Mouse (Mus musculus): ENCODE results near the gene Cog4. TPM values are rescaled to one million over a fixed set of nuclear protein-coding genes. Genes with fewer than 3 reads are reported as not detected.
A peak's percentile ranks its signal among the peaks of the same experiment; 100 is the strongest.

Gene Cog4
- 3.6 and 8.1 TPM in 2 replicates for total RNA-seq (2015; ENCODE audit: low replicate concordance)
- 25.8 and 42.4 TPM in 2 replicates for total RNA-seq (2017; ENCODE audit: low replicate concordance)

DNA sequence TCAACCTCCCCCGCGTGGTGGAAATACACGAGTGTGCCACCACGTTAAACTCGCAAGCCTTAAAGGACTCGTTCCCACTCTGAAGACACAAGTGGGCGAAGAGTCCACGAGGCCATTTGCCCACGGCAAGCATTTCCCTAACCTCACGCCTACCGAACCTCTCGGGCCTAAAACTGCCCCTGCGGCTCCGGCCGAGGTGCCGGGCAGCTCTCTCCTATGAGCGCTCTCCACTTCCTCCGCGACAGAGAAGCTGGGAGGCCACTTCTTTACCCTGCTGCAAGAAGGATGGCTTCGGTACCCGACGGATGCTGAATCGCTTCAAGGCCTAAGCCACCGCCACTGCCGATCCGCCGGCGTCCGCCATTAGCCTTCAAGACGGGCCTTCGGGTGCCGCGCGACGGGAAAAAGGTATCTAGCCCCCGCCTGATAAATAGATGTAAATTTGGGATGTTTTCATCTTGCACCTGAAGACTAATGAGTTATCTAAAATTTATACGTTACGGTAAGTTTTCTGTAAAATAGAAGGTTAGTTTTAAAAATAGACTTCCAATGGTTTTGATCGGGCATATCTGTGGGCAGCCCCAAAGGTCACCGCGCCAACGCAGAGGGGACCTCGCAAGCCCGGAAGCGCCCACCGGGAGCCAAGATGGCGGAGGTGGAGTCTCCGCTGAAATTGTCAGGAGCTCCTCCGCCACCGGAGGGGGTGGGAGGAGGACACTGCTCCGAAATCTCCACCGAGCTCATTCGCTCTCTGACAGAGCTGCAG, at the start of gene Cog4, which contains the start of gene Sf3b3:
TSS of gene Cog4 (plus strand) at position 196 of the 766 bp plus-strand sequence.
TSS of gene Sf3b3 (minus strand) at position 383 of the 766 bp plus-strand sequence.
- peak; percentile 94 for ATAC-seq (replicated peaks; ENCODE audit: low FRiP score, poor library complexity, severe bottlenecking)

DNA sequence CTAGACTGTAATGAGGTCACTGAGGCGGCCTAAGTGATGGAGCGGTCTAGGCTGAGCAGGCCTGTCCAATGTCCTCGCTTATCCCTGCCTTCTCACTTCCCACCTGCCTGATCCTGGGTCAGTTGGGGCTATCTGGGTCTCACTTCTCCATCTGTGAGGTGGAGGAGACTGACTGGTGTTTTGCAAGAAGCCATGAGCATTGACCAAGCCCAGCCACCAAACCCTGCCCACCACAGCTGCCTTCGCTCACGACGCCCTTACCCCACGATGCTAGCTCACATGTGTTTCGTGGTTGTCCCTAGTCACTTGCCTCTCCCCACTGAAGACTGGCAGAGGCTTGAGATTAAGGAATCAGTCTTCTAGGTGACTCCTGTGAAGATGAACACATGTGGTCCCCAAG, 49.3 kb upstream of the Cog4 start:
- no peak for ATAC-seq (replicated peaks; ENCODE audit: low FRiP score, poor library complexity, severe bottlenecking)

DNA sequence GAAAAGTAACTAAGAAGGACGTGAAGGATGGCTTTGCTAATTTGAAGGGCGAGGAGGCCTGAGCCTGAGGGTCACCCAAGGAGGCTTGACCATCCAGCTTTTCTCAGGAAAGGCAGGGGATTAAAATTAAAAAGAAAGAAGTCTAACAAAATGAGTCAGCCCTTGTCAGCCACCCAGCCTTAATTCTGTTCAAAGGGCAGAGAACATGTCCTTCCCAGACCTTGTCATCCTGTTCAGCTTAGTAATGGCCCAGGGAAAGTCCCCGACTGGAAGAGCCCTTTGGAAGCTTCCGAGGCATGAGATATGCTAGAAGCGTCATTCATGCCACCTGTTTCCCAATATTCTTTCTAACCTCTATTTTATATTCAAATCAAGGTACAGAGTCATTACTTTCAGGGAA, 43.4 kb upstream of the Cog4 start:
- no peak for ATAC-seq (replicated peaks; ENCODE audit: low FRiP score, poor library complexity, severe bottlenecking)

DNA sequence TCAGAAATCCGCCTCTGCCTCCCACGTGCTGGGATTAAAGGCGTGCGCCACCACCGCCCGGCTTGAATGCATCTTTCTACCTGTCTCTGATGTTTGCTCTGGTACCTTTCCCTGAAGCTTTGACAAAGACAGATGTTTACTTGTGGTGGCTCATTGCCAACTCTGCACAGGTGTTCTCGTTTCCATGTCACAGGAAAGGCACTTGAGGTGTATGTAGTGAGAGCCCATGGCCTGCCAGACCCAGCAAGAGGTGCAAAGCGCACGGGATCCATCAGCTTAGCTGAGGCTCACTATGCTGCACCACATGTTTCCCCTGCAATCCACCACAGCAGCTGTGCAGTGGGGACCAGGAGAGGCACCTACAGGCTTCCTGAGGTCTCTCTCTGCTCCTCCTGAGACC, 42.5 kb upstream of the Cog4 start:
- no peak for ATAC-seq (replicated peaks; ENCODE audit: low FRiP score, poor library complexity, severe bottlenecking)

DNA sequence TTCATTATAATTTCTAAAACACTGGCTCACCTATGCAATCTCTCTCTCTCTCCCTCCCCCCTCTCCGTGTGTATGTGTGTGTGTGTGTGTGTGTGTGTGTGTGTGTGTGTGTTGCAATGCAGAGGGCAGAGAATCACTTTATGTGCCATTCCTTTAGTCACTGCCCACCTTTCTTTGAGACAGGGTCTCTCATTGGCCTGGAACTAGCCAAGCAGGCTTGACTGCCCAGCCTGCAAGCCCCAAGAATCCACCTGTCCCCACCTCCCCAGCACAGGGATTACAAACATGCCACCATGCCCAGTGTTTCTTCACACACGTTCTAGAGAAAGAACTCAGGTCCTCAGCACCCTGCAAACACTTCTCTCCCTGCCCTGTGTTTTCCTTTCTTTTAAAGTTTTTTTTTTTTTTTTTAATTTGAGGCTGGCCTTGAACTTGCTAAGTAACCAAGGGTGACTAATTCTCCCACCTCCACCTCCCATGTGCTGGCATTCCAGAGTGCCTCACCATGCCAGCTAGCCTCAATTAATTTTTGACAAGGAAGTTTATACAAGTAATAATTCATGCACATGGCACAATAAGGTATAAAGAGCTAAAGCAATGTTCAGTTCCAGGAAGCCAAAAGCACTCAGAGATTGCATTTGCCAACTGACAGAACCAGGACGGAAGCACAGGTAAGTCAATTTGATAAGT, 41.4 kb upstream of the Cog4 start:
- no peak for ATAC-seq (replicated peaks; ENCODE audit: low FRiP score, poor library complexity, severe bottlenecking)

DNA sequence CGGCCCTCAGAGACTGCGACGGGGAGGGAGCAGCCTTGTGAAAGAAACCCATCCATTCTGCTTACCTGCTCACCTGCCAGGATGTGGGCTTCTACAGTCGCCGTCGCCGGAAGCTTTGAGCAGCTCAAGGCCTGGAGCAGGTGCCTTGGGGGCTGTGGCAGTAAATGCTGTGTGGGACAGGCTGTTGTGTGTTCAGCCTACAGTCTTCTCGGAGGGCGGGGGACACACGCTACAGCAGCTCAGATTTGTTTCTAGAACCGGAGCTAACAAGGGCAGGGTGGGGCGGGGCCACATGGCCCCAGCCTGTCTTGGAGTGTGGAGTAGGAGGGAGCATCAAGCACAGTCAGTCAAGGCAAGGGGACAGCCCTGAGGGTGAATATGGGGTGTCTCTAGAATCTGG, 40.7 kb upstream of the Cog4 start, which contains the start of gene Il34:
TSS of gene Il34 (minus strand) at position 256 of the 400 bp plus-strand sequence.
- no peak for ATAC-seq (replicated peaks; ENCODE audit: low FRiP score, poor library complexity, severe bottlenecking)

DNA sequence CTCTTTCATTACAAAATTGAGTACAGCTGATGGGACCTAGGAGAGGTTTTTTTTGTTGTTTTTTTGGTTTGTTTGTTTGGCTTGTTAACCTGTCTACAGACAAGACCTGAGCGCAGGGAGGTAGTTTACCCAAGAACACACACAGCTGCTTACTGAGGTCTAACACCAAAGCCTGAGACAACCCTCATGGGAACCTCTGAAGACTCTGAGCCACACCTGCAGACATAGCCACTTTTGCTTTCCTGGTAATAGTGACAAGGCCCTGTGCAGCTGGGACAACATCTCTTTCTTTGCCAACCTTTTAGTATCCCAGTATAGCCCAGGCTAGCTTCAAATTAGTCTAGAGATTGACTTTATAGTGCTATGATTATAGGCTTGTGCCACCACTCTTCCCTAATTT, 40.3 kb upstream of the Cog4 start:
- no peak for ATAC-seq (replicated peaks; ENCODE audit: low FRiP score, poor library complexity, severe bottlenecking)

DNA sequence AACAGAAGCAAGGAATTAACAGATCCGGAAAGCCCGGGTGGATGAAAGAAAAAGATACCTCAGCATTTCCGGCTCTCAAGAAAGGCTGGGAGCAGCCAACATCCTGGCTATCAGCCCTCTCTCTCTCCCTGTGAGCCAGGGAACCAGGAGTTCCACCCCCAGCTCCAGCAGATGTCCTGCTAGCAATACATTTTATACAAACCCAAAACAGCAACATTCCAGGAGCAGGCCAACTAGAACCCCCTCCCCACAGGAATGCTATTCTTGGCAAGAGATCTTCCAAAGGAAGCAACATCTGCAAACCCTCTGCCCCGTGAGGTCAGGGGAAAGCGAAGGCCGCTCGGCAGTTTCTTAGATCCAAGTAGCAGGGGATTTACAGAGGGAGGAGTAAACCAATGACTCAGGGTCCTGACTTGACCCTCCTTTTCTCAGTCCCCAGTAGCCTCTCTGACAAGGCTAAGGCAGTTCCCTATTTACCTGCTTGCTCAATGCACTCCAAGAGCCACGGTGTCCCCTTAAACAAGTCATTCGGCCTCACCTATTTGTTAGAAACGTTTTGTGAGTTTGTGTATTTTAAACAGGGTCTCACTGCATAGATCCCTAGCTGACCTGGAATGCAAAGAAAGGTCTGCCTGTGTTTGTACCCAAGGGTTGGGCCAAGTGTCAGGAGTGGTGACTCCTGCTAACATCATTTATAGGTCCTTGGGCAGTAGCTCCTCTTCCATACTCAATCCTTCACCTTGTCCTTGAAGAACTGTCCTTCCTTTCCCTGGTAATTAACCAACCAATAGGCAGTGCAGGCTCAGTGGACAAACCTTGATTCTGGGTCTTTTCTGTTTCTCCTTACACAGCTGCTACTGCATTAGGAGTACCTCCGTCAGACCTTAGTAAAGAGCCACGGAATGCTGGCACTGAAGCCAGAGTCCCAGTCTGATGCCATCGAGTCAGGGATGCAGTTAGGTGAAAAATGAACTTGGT, 37.6 kb upstream of the Cog4 start:
- ATAC-seq (replicated peaks; ENCODE audit: low FRiP score, poor library complexity, severe bottlenecking): no peak

DNA sequence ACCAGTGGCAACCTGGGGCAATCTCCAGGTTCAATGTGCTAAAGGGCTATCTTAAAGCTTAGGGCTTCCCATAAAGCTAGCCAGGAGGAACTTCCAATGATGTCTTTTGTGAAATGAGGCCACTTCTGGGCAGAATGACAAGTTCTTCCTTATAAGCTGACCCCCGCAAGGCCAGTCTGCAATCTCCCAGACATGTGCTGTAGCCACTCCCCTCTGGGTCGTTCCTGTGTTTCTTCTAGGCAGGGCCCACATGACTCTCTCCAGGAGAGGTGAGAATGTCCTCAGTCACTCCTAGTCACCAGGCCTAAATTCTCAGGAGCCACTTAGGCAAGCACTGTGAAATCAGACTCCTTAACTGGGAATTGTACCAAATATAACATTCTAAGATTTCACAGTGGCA, 36.6 kb upstream of the Cog4 start:
- ATAC-seq (replicated peaks; ENCODE audit: low FRiP score, poor library complexity, severe bottlenecking): no peak

DNA sequence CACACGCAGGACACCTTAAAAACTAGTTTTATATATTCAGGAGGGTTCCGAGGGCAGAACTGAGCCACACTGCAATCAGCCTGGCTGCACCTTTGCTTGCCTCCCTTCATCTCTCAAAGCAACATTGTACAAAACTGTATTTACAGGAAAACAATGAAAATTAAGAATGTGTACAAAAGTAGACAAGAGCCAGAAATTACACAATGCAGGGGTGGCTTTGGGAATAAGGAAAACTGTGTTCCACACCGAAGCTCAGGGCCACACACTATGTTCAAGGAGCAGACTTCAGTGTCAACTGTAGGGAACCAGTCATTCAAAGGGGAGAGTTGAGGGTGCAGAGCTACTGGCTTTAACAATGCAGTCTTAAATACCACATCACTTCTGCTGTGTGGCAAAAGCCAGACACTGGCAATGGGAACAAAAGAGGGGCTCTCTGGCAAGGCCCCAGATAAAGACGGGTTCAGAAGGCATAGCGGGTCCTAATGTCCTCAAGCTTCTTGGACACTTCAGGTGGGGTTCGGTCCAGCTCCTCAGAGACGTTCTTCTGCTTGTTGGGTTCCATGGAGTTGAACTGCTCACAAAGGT, 35.8 kb upstream of the Cog4 start:
- ATAC-seq (replicated peaks; ENCODE audit: low FRiP score, poor library complexity, severe bottlenecking): no peak

DNA sequence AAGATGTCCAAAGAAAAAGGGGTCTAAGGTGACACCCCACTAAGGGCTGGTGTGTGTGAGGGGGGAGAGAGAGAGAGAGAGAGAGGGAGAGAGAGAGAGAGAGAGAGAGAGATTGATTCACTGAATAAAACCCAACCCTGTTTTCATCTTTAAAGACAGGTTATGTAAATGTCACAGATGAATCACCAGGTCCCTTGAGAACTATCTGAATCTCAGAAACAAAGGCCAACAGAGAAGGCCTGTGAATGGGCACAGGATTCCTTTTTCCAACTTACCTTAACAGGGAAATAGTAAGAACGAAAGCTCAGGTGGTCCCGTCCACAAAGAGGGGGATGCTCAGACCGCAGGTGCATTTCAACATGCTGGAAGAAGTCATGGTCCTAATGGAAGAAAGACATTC, 35.3 kb upstream of the Cog4 start:
- ATAC-seq (replicated peaks; ENCODE audit: low FRiP score, poor library complexity, severe bottlenecking): no peak

DNA sequence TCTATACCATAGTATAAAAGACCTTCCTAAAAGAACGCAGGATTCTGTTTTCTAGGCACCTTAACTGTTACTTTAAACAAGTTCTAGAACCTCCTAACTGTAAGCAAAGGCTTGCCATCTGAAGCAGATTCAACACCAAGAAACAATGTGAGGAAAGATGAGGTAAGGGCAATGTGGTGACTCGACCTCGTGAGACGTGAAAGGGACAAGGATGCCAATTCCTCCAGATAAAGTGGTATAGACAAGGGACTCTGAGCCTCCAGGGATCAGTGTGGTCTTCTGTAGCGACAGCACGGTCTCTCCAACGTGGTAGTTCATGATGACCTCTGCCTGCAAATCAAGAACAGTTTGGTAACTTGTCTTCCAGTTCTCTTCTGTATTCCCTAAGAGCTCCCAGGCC, 34.6 kb upstream of the Cog4 start:
- no peak for ATAC-seq (replicated peaks; ENCODE audit: low FRiP score, poor library complexity, severe bottlenecking)

DNA sequence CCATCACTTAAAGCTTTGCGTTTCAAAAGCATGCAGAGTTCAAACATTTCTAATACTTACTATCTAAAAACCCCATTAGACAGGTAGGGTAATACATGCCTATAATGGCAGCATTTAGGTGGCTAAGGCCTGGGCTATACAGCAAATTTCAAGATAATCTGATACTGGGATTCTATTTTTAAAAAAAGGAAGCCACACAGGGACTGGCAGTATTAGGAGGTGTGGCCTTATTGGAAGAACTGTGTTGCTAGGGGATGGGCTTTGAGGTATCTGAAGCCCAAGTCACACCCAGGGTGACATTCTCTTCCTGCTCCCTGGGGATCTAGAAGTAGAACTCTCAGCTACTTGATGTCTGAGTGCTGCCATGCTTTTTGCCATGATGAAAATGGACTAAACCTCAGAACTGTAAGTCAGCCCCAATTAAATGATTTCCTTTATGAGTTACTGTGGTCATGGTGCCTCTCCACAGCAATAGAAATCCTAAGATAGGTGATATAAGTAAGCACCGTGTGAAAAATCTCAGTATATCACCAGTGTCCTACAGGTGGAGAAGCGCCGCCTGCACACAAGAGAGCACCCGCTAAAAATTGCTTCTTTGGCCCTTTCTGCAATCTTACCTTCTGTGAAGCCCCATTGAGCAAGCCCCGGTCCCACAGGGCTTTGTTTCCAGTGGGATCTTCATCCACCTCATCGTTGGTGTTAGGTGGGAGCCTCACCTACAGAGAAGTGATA, 33.9 kb upstream of the Cog4 start:
- no peak for ATAC-seq (replicated peaks; ENCODE audit: low FRiP score, poor library complexity, severe bottlenecking)

DNA sequence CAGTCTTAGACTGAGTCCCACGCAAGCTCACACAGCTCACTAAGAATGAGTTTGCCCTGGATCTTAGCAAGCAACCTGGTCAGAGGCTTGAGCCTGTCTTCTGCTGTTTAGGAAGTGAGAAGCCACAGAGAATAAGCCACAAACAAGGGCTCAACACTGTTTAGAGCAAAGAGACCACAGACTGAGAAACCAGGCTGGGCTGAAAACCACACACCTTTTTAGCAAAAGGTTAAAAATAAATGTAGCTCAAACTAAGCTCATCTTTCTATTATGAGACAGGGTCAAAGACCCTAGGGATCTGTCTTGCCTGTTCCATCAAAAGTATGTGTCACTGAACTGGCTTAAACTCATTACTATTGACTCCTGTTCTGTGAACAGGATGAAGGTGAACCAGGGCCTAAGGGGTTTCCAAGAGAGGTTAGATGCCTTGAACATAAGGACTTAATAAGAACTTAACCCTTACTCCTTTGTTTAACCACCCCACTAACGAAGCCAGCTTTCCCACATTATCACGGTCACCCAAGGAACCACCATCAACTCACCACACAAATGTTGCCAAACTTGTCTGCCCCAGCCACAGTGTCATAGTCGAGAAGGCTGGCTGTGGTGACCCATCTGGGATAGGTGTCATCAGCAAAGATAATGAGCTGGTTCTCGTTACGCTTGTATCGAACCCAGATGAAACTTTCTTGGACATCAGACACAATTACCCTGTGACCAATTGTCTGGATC, 33.2 kb upstream of the Cog4 start:
- ATAC-seq (replicated peaks; ENCODE audit: low FRiP score, poor library complexity, severe bottlenecking): no peak

DNA sequence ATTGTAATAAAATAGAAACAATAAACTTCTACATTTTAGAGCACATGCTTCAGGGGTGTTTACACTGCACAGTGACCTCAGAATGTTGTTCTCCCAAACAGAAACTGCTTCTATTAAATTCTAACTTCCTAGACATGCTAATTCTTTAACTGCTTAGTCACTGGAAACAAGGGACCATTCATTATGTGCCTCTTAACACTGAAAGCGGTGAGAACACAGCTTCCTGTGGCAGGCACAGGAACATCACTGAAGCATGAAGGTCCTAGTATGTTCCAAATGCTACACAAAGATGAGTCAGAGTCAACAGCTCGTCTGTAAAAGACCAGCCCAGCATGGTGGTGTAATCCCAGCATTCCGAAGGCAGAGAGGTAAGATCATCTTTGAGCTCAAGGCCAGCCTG, 31.1 kb upstream of the Cog4 start:
- ATAC-seq (replicated peaks; ENCODE audit: low FRiP score, poor library complexity, severe bottlenecking): no peak

DNA sequence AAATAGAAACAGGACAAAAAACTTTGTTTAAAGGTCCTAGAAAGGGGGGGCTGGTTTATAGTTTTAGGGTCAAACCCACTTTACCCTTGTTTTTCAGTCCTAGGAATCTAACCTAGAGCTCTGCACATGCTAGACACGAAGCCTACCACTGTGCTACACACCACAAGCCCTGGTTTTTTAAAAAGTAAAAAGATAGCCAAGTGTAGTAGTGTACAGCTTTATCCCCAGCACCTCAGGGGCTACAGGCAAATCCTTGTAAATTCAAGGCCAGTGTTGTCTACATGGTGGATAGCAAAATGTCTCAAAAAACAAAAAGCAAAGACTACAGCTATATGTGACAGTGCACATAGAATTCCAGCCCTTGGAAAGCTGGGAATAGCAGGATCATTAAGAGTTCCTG, 29.4 kb upstream of the Cog4 start:
- no peak for ATAC-seq (replicated peaks; ENCODE audit: low FRiP score, poor library complexity, severe bottlenecking)

DNA sequence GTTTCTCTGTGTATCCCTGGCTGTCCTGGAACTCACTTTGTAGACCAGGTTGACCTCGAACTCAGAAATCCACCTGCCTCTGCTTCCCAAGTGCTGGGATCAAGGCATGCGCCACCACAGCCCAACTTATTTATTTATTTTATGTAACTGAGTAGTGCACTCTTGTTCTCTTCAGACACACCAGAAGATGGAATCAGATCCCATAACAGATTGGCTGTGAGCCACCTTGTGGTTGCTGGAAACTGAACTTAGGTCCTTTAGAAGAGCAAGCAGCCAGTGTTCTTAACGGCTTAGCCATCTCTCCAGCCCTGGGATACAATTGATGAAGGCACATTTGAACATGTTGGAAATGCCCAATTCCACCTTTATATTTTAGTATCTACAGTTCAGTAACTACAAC, 27.8 kb upstream of the Cog4 start:
- no peak for ATAC-seq (replicated peaks; ENCODE audit: low FRiP score, poor library complexity, severe bottlenecking)

DNA sequence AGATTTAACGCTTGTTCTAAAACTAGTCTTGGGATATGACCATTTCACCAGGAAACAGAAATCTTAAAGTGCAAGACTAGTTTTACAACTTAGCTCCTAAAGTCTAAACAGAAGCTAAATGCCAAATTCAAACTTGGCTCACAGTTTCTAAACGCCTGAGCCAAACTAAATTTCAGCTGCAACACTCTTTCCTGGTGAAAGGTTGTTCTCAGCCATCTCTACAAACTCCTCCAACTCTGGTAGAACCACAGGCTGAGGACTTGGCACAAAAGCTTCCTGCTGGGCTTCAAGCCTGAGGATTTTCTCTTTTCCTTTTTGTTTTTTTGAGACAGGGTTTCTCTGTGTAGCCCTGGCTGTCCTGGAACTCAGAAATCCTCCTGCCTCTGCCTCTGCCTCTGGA, 26.1 kb upstream of the Cog4 start:
- ATAC-seq (replicated peaks; ENCODE audit: low FRiP score, poor library complexity, severe bottlenecking): no peak

All from erythroblast, adult 5-6 weeks (primary cell).